Mouse (Mus musculus): ENCODE data around the gene Gm17455.
A peak's percentile ranks its signal among the peaks of the same experiment; 100 is the strongest.

DNA sequence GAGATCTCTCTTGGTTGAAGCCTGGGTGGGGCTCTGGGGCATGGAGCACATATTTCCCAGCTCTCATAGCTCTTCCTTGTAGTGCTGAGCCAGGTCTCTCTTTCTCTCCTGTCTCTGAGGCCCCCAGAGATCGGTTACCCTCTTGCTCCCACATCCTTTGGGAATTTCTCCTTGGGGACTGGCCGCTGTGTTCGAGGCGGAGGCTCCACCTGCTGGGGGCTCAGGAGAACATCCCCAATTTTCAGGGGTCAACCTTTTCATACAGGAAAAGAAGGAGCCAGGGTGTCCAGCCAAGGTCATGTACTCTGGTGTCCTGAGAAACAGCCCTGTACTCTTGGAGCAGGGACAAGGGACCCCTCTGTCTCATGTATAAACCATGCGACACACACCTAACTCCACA is 12.3 kb downstream of the Gm17455 start:
- peak; percentile 34; the same call in 1 of the 2 replicates for TF ChIP-seq CTCF (IDR thresholded peaks at IDR 0.05; ENCODE audit: borderline replicate concordance, insufficient read depth, low read length)
- TF ChIP-seq POLR2A (IDR thresholded peaks at IDR 0.05; ENCODE audit: low read depth, low read length), result no peak
